Mouse (Mus musculus): ENCODE data around the gene Sin3b. TPM values are rescaled to one million over a fixed set of nuclear protein-coding genes. Genes with fewer than 3 reads are reported as not detected.

The Sin3b gene
- polyA plus RNA-seq, 1 experiment from 2014 or later = 169 TPM

- 53% methylated on average over 5 of the region's 5 CpGs for WGBS
- Histone ChIP-seq H3K4me2 (ENCODE audit: low read depth) (no peak overlapping the region), H3K9ac (ENCODE audit: low read length) (no peak overlapping the region), H3K36me3 (ENCODE audit: control insufficient read depth, insufficient read depth, low read length) (peaks cover 36% of the 10 kb centered on the region), H3K4me3 (ENCODE audit: low read depth, low read length) (no peak overlapping the region), H3K27ac (ENCODE audit: low read depth, low read length) (no peak overlapping the region), H3K4me1 (ENCODE audit: control insufficient read depth, insufficient read depth, low read length) (no peaks in the 10 kb centered on the region), H3K9me3 (ENCODE audit: control insufficient read depth, low read length) (no peaks in the 10 kb centered on the region), H3K27me3 (ENCODE audit: control insufficient read depth, insufficient read depth, low read length) (no peaks in the 10 kb centered on the region)
- DNase-seq (ENCODE audit: low spot score) (peak; percentile 52), ATAC-seq (ENCODE audit: insufficient read depth, low FRiP score, low TSS enrichment) (no peak)
Measured at GRCm38 (mm10) chr8:72746061-72746460, 23.0 kb downstream of the Sin3b start.

GRCm38 (mm10) chr8:72749846-72750245 is 26.8 kb downstream of the Sin3b start:
- Histone ChIP-seq H3K4me1 (ENCODE audit: control insufficient read depth, insufficient read depth, low read length) (no peaks in the 10 kb centered on the region), H3K4me3 (ENCODE audit: low read depth, low read length) (no peak overlapping the region), H3K9me3 (ENCODE audit: control insufficient read depth, low read length) (no peaks in the 10 kb centered on the region), H3K4me2 (ENCODE audit: low read depth) (no peak overlapping the region), H3K27ac (ENCODE audit: low read depth, low read length) (no peak overlapping the region), H3K9ac (ENCODE audit: low read length) (no peak overlapping the region), H3K27me3 (ENCODE audit: control insufficient read depth, insufficient read depth, low read length) (no peaks in the 10 kb centered on the region), H3K36me3 (ENCODE audit: control insufficient read depth, insufficient read depth, low read length) (peaks cover 38% of the 10 kb centered on the region)
- no peak for DNase-seq (ENCODE audit: low spot score)
- no peak for ATAC-seq (ENCODE audit: insufficient read depth, low FRiP score, low TSS enrichment)
- 95% methylated on average over 26 of the region's 26 CpGs for WGBS

GRCm38 (mm10) chr8:72750266-72750665 is 27.2 kb downstream of the Sin3b start:
- no peak overlapping the region for H3K27ac ChIP-seq (ENCODE audit: low read depth, low read length)
- H3K4me1 ChIP-seq (ENCODE audit: control insufficient read depth, insufficient read depth, low read length) = no peaks in the 10 kb centered on the region
- no peaks in the 10 kb centered on the region for H3K9me3 ChIP-seq (ENCODE audit: control insufficient read depth, low read length)
- ATAC-seq (ENCODE audit: insufficient read depth, low FRiP score, low TSS enrichment) = no peak
- no peak for DNase-seq (ENCODE audit: low spot score)
- H3K27me3 ChIP-seq (ENCODE audit: control insufficient read depth, insufficient read depth, low read length) = no peaks in the 10 kb centered on the region
- no peak overlapping the region for H3K4me3 ChIP-seq (ENCODE audit: low read depth, low read length)
- 95% methylated on average over 6 of the region's 6 CpGs for WGBS
- no peak overlapping the region for H3K4me2 ChIP-seq (ENCODE audit: low read depth)
- no peak overlapping the region for H3K9ac ChIP-seq (ENCODE audit: low read length)
- peaks cover 35% of the 10 kb centered on the region for H3K36me3 ChIP-seq (ENCODE audit: control insufficient read depth, insufficient read depth, low read length)

GRCm38 (mm10) chr8:72751126-72751525 is 28.0 kb downstream of the Sin3b start:
- Histone ChIP-seq H3K27me3 (ENCODE audit: control insufficient read depth, insufficient read depth, low read length) (no peaks in the 10 kb centered on the region), H3K27ac (ENCODE audit: low read depth, low read length) (no peak overlapping the region), H3K9ac (ENCODE audit: low read length) (no peak overlapping the region), H3K36me3 (ENCODE audit: control insufficient read depth, insufficient read depth, low read length) (peaks cover 34% of the 10 kb centered on the region), H3K9me3 (ENCODE audit: control insufficient read depth, low read length) (no peaks in the 10 kb centered on the region), H3K4me1 (ENCODE audit: control insufficient read depth, insufficient read depth, low read length) (no peaks in the 10 kb centered on the region), H3K4me2 (ENCODE audit: low read depth) (no peak overlapping the region), H3K4me3 (ENCODE audit: low read depth, low read length) (no peak overlapping the region)
- 81% methylated on average over 3 of the region's 3 CpGs for WGBS
- ATAC-seq (ENCODE audit: insufficient read depth, low FRiP score, low TSS enrichment) = no peak
- DNase-seq (ENCODE audit: low spot score) = no peak

GRCm38 (mm10) chr8:72752289-72752688 is 29.2 kb downstream of the Sin3b start:
- no peak for DNase-seq (ENCODE audit: low spot score)
- Histone ChIP-seq H3K9me3 (ENCODE audit: control insufficient read depth, low read length) (no peaks in the 10 kb centered on the region), H3K4me2 (ENCODE audit: low read depth) (no peak overlapping the region), H3K27ac (ENCODE audit: low read depth, low read length) (no peak overlapping the region), H3K9ac (ENCODE audit: low read length) (no peak overlapping the region), H3K36me3 (ENCODE audit: control insufficient read depth, insufficient read depth, low read length) (peaks cover 30% of the 10 kb centered on the region), H3K4me3 (ENCODE audit: low read depth, low read length) (no peak overlapping the region), H3K4me1 (ENCODE audit: control insufficient read depth, insufficient read depth, low read length) (no peaks in the 10 kb centered on the region), H3K27me3 (ENCODE audit: control insufficient read depth, insufficient read depth, low read length) (no peaks in the 10 kb centered on the region)
- 82% methylated on average over 3 of the region's 3 CpGs for WGBS
- no peak for ATAC-seq (ENCODE audit: insufficient read depth, low FRiP score, low TSS enrichment)

GRCm38 (mm10) chr8:72753165-72753564 is 30.1 kb downstream of the Sin3b start:
- WGBS = 93% methylated on average over 9 of the region's 9 CpGs
- Histone ChIP-seq H3K9me3 (ENCODE audit: control insufficient read depth, low read length) (no peaks in the 10 kb centered on the region), H3K4me2 (ENCODE audit: low read depth) (no peak overlapping the region), H3K9ac (ENCODE audit: low read length) (no peak overlapping the region), H3K4me1 (ENCODE audit: control insufficient read depth, insufficient read depth, low read length) (no peaks in the 10 kb centered on the region), H3K27me3 (ENCODE audit: control insufficient read depth, insufficient read depth, low read length) (no peaks in the 10 kb centered on the region), H3K4me3 (ENCODE audit: low read depth, low read length) (no peak overlapping the region), H3K27ac (ENCODE audit: low read depth, low read length) (no peak overlapping the region), H3K36me3 (ENCODE audit: control insufficient read depth, insufficient read depth, low read length) (peaks cover 28% of the 10 kb centered on the region)
- no peak for DNase-seq (ENCODE audit: low spot score)
- ATAC-seq (ENCODE audit: insufficient read depth, low FRiP score, low TSS enrichment) = no peak

- no peaks in the 10 kb centered on the region for H3K27me3 ChIP-seq (ENCODE audit: control insufficient read depth, insufficient read depth, low read length)
- H3K4me3 ChIP-seq (ENCODE audit: low read depth, low read length) = no peak overlapping the region
- DNase-seq (ENCODE audit: low spot score) (no peak), ATAC-seq (ENCODE audit: insufficient read depth, low FRiP score, low TSS enrichment) (no peak)
- H3K27ac ChIP-seq (ENCODE audit: low read depth, low read length) = no peak overlapping the region
- H3K9me3 ChIP-seq (ENCODE audit: control insufficient read depth, low read length) = no peaks in the 10 kb centered on the region
- H3K4me2 ChIP-seq (ENCODE audit: low read depth) = no peak overlapping the region
- H3K4me1 ChIP-seq (ENCODE audit: control insufficient read depth, insufficient read depth, low read length) = no peaks in the 10 kb centered on the region
- WGBS = 96% methylated on average over 2 of the region's 2 CpGs
- no peak overlapping the region for H3K9ac ChIP-seq (ENCODE audit: low read length)
- H3K36me3 ChIP-seq (ENCODE audit: control insufficient read depth, insufficient read depth, low read length) = peaks cover 28% of the 10 kb centered on the region
Measured at GRCm38 (mm10) chr8:72753781-72754180, 30.7 kb downstream of the Sin3b start.

- ATAC-seq (ENCODE audit: insufficient read depth, low FRiP score, low TSS enrichment) = no peak
- H3K9me3 ChIP-seq (ENCODE audit: control insufficient read depth, low read length) = no peaks in the 10 kb centered on the region
- H3K27ac ChIP-seq (ENCODE audit: low read depth, low read length) = no peak overlapping the region
- no peak overlapping the region for H3K9ac ChIP-seq (ENCODE audit: low read length)
- 95% methylated on average over 2 of the region's 2 CpGs for WGBS
- no peak overlapping the region for H3K4me3 ChIP-seq (ENCODE audit: low read depth, low read length)
- H3K4me2 ChIP-seq (ENCODE audit: low read depth) = no peak overlapping the region
- H3K27me3 ChIP-seq (ENCODE audit: control insufficient read depth, insufficient read depth, low read length) = no peaks in the 10 kb centered on the region
- DNase-seq (ENCODE audit: low spot score) = no peak
- H3K36me3 ChIP-seq (ENCODE audit: control insufficient read depth, insufficient read depth, low read length) = peaks cover 22% of the 10 kb centered on the region
- no peaks in the 10 kb centered on the region for H3K4me1 ChIP-seq (ENCODE audit: control insufficient read depth, insufficient read depth, low read length)
Measured at GRCm38 (mm10) chr8:72756031-72756430, 32.9 kb downstream of the Sin3b start.

- Histone ChIP-seq H3K27ac (ENCODE audit: low read depth, low read length) (no peak overlapping the region), H3K27me3 (ENCODE audit: control insufficient read depth, insufficient read depth, low read length) (no peaks in the 10 kb centered on the region), H3K4me2 (ENCODE audit: low read depth) (no peak overlapping the region), H3K4me3 (ENCODE audit: low read depth, low read length) (no peak overlapping the region), H3K9ac (ENCODE audit: low read length) (no peak overlapping the region), H3K4me1 (ENCODE audit: control insufficient read depth, insufficient read depth, low read length) (no peaks in the 10 kb centered on the region), H3K36me3 (ENCODE audit: control insufficient read depth, insufficient read depth, low read length) (peaks cover 22% of the 10 kb centered on the region), H3K9me3 (ENCODE audit: control insufficient read depth, low read length) (no peaks in the 10 kb centered on the region)
- no peak for DNase-seq (ENCODE audit: low spot score)
- ATAC-seq (ENCODE audit: insufficient read depth, low FRiP score, low TSS enrichment) = no peak
- 96% methylated on average over 35 of the region's 35 CpGs for WGBS
Measured at GRCm38 (mm10) chr8:72756771-72757390, 33.8 kb downstream of the Sin3b start.
